Mouse (Mus musculus): ENCODE results near the gene Cnnm2.

DNA sequence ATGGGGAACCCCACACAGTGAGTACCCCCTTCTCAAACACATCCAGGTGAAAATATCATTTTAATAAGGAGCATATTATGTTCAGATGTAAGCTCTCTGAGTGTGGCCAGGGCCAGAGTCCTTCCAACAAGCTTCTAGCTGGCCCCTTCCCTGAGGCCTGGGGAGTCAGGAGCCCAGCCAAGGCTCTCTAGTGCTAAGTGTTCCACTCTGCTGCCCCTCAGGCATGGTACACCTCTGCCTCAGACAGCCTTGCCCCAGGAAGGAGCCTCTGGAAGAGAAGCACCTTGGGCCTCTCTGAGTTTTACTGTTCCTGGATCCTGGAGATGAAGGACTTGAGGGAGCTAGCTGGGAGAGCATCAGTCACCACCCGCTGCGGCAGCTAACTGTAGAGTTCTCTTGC lies 118.5 kb downstream of the Cnnm2 start:
- TF ChIP-seq CTCF (IDR thresholded peaks at IDR 0.05; ENCODE audit: borderline replicate concordance, insufficient read depth, low read length), result no peak
- no peak for TF ChIP-seq POLR2A (IDR thresholded peaks at IDR 0.05; ENCODE audit: low read depth, low read length)

Measured in embryonic fibroblast, embryonic 13.5 days (primary cell).